Mouse (Mus musculus) heart, adult 2 months (tissue): ENCODE results near the gene Foxo1.

Experiments
- CTCF ChIP-seq: fragments of 200-600 bp; IDR thresholded peaks from 2 replicates; pipeline ENCODE4 v1.8.1; 2022; ENCODE audit warnings: antibody characterized with exemption, mild to moderate bottlenecking, moderate library complexity
- POLR2A ChIP-seq: fragments of 200-500 bp; IDR thresholded peaks from 2 replicates; pipeline ENCODE4 v1.6.1; 2011; ENCODE audit warnings: mild to moderate bottlenecking, low read depth, low read length, control low read depth; ENCODE audit not compliant: insufficient read depth

GRCm38 (mm10) chr3:52369881-52370428 lies 101.8 kb downstream of the Foxo1 start:
- TF ChIP-seq CTCF (no peak), POLR2A (no peak)
